Mouse (Mus musculus): ENCODE measurements at regions not wholly inside any gene's neighbourhood (a gene's known extent, or its start where the extent isn't known, plus 50 kb on each side); places are given as distances from the start of the nearest gene placed in this dataset.
A peak's percentile ranks its signal among the peaks of the same experiment; 100 is the strongest.
"Not testable (repeated sequence)": the region's sequence is repeated elsewhere in the genome, so short reads cannot be mapped to it uniquely, and the experiment has no call there.

- no peak for TF ChIP-seq CTCF (IDR thresholded peaks at IDR 0.05)
- TF ChIP-seq EP300 (IDR thresholded peaks at IDR 0.05): no peak
- no peaks in the 10 kb centered on the region for H3K9me3 ChIP-seq (ENCODE audit: low read length)
- no peak overlapping the region for H3K4me2 ChIP-seq (replicated peaks; ENCODE audit: low read depth, low read length)
- WGBS: 81% methylated on average over 2 of the region's 2 CpGs
- no peak overlapping the region for H3K4me3 ChIP-seq (ENCODE audit: low read depth, low read length)
- no peaks in the 10 kb centered on the region for H3K27me3 ChIP-seq (replicated peaks; ENCODE audit: insufficient read depth, low read length)
- H3K27ac ChIP-seq (ENCODE audit: low read length): no peak overlapping the region
- no peaks in the 10 kb centered on the region for H3K4me1 ChIP-seq (ENCODE audit: insufficient read depth, low read depth, low read length)
- ATAC-seq (no peak), DNase-seq (ENCODE audit: low spot score) (no peak)
- no peaks in the 10 kb centered on the region for H3K36me3 ChIP-seq (ENCODE audit: insufficient read depth, low read length)
- no peak overlapping the region for H3K9ac ChIP-seq (replicated peaks; ENCODE audit: low read depth)
These were observed 321.6 kb downstream of the Htr1b start for GRCm38 (mm10) chr9:81312047-81312446.

GRCm38 (mm10) chr9:81308532-81309191 is 325.0 kb downstream of the Htr1b start:
- no peaks in the 10 kb centered on the region for H3K27me3 ChIP-seq (replicated peaks; ENCODE audit: insufficient read depth, low read length)
- no peak overlapping the region for H3K27ac ChIP-seq (ENCODE audit: low read length)
- no peak for TF ChIP-seq CTCF (IDR thresholded peaks at IDR 0.05)
- no peak for TF ChIP-seq EP300 (IDR thresholded peaks at IDR 0.05)
- H3K9ac ChIP-seq (replicated peaks; ENCODE audit: low read depth): no peak overlapping the region
- no peaks in the 10 kb centered on the region for H3K9me3 ChIP-seq (ENCODE audit: low read length)
- no peak overlapping the region for H3K4me3 ChIP-seq (ENCODE audit: low read depth, low read length)
- H3K4me1 ChIP-seq (ENCODE audit: insufficient read depth, low read depth, low read length): no peaks in the 10 kb centered on the region
- ATAC-seq (no peak), DNase-seq (ENCODE audit: low spot score) (no peak)
- no peak overlapping the region for H3K4me2 ChIP-seq (replicated peaks; ENCODE audit: low read depth, low read length)
- 75% methylated on average over 6 of the region's 6 CpGs for WGBS
- H3K36me3 ChIP-seq (ENCODE audit: insufficient read depth, low read length): no peaks in the 10 kb centered on the region

GRCm38 (mm10) chr9:81305437-81306046 is 328.1 kb downstream of the Htr1b start:
- ATAC-seq: no peak
- no peaks in the 10 kb centered on the region for H3K9me3 ChIP-seq (ENCODE audit: low read length)
- no peaks in the 10 kb centered on the region for H3K4me1 ChIP-seq (ENCODE audit: insufficient read depth, low read depth, low read length)
- WGBS: 54% methylated on average over 2 of the region's 2 CpGs
- DNase-seq (ENCODE audit: low spot score): peak; percentile 5
- H3K36me3 ChIP-seq (ENCODE audit: insufficient read depth, low read length): no peaks in the 10 kb centered on the region
- no peak for TF ChIP-seq EP300 (IDR thresholded peaks at IDR 0.05)
- TF ChIP-seq CTCF (IDR thresholded peaks at IDR 0.05): no peak
- no peak overlapping the region for H3K4me3 ChIP-seq (ENCODE audit: low read depth, low read length)
- H3K9ac ChIP-seq (replicated peaks; ENCODE audit: low read depth): no peak overlapping the region
- H3K4me2 ChIP-seq (replicated peaks; ENCODE audit: low read depth, low read length): no peak overlapping the region
- no peak overlapping the region for H3K27ac ChIP-seq (ENCODE audit: low read length)
- H3K27me3 ChIP-seq (replicated peaks; ENCODE audit: insufficient read depth, low read length): no peaks in the 10 kb centered on the region

- 78% methylated on average over 2 of the region's 2 CpGs for WGBS
- DNase-seq (ENCODE audit: low spot score) (no peak), ATAC-seq (no peak)
- no peaks in the 10 kb centered on the region for H3K4me1 ChIP-seq (ENCODE audit: insufficient read depth, low read depth, low read length)
- no peaks in the 10 kb centered on the region for H3K36me3 ChIP-seq (ENCODE audit: insufficient read depth, low read length)
- H3K4me3 ChIP-seq (ENCODE audit: low read depth, low read length): no peak overlapping the region
- no peak overlapping the region for H3K9ac ChIP-seq (replicated peaks; ENCODE audit: low read depth)
- TF ChIP-seq EP300 (IDR thresholded peaks at IDR 0.05) (no peak), CTCF (IDR thresholded peaks at IDR 0.05) (no peak)
- no peaks in the 10 kb centered on the region for H3K9me3 ChIP-seq (ENCODE audit: low read length)
- H3K4me2 ChIP-seq (replicated peaks; ENCODE audit: low read depth, low read length): no peak overlapping the region
- no peaks in the 10 kb centered on the region for H3K27me3 ChIP-seq (replicated peaks; ENCODE audit: insufficient read depth, low read length)
- H3K27ac ChIP-seq (ENCODE audit: low read length): no peak overlapping the region
These were observed 357.9 kb downstream of the Htr1b start for GRCm38 (mm10) chr9:81275751-81276150.

- no peak for ATAC-seq
- Histone ChIP-seq H3K4me3 (ENCODE audit: low read depth, low read length) (no peak overlapping the region), H3K36me3 (ENCODE audit: insufficient read depth, low read length) (no peaks in the 10 kb centered on the region), H3K27me3 (replicated peaks; ENCODE audit: insufficient read depth, low read length) (no peaks in the 10 kb centered on the region), H3K9me3 (ENCODE audit: low read length) (no peaks in the 10 kb centered on the region), H3K9ac (replicated peaks; ENCODE audit: low read depth) (no peak overlapping the region), H3K27ac (ENCODE audit: low read length) (no peak overlapping the region), H3K4me2 (replicated peaks; ENCODE audit: low read depth, low read length) (no peak overlapping the region), H3K4me1 (ENCODE audit: insufficient read depth, low read depth, low read length) (no peaks in the 10 kb centered on the region)
- 53% methylated on average over 1 of the region's 1 CpGs for WGBS
- TF ChIP-seq EP300 (IDR thresholded peaks at IDR 0.05) (no peak), CTCF (IDR thresholded peaks at IDR 0.05) (no peak)
- no peak for DNase-seq (ENCODE audit: low spot score)
These were observed 358.3 kb downstream of the Htr1b start for GRCm38 (mm10) chr9:81275336-81275735.

GRCm38 (mm10) chr9:81224957-81225356 is 408.7 kb downstream of the Htr1b start:
- H3K4me1 ChIP-seq (ENCODE audit: insufficient read depth, low read depth, low read length); H3K27me3 ChIP-seq (replicated peaks; ENCODE audit: insufficient read depth, low read length); H3K9me3 ChIP-seq (ENCODE audit: low read length); H3K4me2 ChIP-seq (replicated peaks; ENCODE audit: low read depth, low read length); H3K9ac ChIP-seq (replicated peaks; ENCODE audit: low read depth); H3K36me3 ChIP-seq (ENCODE audit: insufficient read depth, low read length); H3K27ac ChIP-seq (ENCODE audit: low read length); DNase-seq (ENCODE audit: low spot score); ATAC-seq; H3K4me3 ChIP-seq (ENCODE audit: low read depth, low read length): not testable (repeated sequence)
- 93% methylated on average over 2 of the region's 2 CpGs for WGBS

Measured in lung, postnatal 0 days (tissue).